Mouse (Mus musculus) lung, postnatal 25 days (tissue): Measurements from ENCODE around the gene Plekho1.

ENCODE experiments used
- DNase-seq: peaks from one replicate; pipeline ENCODE4 v3.0.0; 2022; ENCODE audit warnings: low spot score

The Plekho1 gene

DNA sequence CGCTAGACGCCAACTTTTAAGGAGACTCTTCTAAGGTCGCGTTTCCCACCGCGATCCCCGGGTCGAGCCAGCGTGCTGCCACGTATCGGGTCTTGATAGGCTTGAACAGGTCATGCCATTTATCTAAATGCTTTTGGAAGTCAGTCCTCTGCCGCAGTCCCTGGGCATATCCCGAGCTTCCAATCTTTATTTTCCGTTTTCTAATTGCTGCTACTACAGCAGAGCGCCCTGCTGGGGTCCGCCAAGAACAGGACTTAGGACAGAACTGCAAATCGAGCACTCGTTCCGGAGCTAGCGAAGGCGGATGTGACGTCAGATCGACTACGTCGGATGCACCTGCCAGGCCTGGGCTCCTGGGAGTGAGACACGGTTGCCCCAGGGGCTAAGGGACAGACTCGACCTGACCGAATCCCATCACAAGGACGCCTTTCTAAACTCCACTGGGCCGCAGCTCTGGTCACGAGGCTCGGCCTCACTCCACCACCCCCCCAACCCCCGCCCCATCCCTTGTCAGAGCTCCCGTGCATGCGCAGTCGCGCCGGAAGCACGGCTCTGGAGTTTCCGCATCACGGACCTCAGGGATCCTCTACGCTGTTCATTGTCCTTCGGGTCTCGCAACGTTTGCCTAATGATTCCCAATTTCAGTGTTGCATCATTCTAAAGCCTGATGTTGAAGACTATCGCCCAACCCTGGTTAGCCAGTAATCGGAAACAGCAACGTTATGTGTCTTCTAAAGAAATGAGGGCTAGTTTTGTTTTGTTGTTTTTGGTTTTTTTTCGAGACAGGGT is 44.8 kb downstream of the Plekho1 start:
- DNase-seq: peak; percentile 89

DNA sequence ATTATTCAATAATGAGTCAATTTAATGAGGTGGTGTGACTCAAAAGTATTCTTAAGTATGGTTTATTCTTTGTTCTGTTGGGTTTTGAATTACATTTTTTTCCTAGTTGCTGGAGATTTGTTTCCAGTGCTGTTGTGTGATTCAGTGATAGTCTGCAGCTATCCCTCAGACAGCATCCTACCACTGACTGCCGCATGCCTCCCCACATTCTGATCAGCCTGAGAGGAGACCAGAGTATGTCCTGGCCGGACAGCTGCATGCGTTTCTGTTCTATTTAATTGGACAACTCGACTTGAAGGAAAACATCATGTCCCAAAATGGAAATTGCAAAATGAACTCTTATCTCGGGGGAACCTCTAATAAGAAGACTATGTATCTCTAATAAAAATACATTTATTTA is 47.5 kb downstream of the Plekho1 start:
- no peak for DNase-seq

DNA sequence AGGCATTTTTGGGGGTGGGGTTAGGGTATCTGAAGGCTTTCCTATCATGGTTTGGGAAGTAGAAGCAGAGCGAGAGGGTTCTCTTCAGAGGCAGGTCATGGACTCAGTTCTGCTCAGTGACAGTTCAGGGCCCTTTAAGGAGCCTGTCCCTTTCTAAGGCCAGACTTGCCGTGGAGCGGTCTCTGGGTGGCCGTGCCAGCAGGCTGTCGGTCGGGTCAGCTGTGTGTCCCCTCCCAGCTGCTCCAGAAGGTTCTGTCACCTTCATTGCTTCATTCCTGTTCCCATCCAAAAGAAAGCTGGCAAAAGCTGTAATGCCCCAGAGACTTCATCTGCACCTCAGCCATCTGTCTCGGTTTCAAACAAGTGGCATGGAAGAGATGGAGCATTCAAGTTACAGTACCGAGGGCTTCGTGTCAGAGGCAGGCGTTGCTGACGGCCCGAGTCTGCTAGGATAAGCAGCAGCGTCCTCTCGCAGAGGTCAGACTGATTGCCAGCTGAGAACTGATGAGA is 50.0 kb downstream of the Plekho1 start:
- DNase-seq: peak; percentile 23

DNA sequence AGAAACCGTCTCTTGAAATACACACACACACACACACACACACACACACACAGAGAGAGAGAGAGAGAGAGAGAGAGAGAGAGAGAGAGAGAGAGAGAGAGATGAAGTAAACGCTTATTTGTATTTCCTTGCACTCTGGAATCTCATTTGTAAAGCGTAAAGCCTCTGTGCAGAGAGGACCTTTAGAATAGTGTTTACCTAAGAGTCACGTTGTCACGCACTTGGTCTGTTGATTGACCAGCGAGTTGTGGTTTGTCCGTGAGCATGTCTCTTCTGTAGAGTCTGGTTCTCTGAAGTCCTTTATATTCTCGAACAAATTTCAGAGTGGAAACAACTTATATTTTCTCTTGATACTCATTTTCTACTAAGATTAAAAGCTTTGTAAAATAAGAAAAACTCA is 51.1 kb downstream of the Plekho1 start:
- DNase-seq: no peak

DNA sequence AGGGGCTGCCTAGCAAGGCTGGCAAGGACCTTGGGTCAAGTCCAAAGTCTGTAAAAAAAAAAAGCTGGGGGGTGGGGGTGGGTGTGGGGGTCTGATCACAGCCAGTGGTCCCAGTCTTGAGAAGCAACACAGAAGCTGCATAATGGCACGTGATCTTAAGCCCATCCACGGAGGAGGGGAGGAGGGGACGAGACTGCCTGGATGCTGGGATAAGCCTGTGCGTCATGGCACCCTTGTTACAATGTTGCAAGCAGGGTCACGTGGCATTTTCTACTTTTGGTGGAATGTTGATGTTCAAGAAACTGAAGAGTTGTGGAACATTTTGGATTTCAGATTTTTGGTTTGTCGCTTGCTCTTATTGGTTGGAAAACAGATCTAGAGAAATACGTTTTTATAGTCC is 52.6 kb downstream of the Plekho1 start:
- no peak for DNase-seq

DNA sequence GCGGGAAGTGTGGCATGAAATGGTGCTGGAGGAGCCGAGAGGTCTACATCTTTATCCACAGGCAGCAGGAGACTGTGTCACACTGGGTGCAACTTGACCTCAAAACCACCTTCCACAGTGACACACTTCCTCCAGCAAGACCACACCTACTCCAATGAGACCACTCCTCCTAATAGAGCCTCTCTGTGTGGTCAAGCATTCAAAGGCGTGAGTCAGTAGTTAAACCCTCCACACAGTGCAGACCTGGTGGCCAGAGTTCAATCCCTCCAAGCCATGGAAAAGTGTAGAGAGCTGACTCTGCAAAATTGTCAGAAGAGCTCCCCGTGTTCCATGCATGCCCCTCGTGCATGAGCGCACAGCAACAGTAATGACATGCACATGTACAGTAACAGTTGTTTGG is 53.1 kb downstream of the Plekho1 start:
- DNase-seq: no peak

DNA sequence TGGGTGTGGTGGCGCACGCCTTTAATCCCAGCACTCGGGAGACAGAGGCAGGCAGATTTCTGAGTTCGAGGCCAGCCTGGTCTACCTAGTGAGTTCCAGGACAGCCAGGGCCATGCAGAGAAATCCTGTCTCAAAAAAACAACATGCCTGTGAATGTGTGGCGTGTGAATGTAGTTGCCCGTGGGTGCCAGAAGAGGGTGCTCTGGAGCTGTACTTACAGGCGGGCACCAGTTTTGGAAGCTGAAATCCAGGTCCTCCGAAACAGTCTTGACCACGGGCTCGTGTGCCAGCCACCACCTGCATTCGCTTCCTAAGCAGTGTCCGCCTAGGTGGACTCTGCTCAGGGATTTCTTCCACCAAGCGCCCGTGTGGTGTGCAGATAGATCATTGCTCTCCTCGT is 57.0 kb downstream of the Plekho1 start:
- DNase-seq: no peak
